Mouse (Mus musculus) intestine, postnatal 0 days (tissue): ENCODE data around the gene Tmtc4. TPM values are rescaled to one million over a fixed set of nuclear protein-coding genes. Genes with fewer than 3 reads are reported as not detected.

Experiments used
- ATAC-seq: fragments of 200-750 bp; cut with Nextera tagmentation; 2 replicates; pipeline ENCODE4 v1.8.0; 2017; ENCODE audit warnings: mild to moderate bottlenecking, moderate TSS enrichment, moderate library complexity
- H3K27ac ChIP-seq: fragments of 300-500 bp; sonication (generic); 2 replicates; pipeline ENCODE4 v1.5.1; 2014; ENCODE audit warnings: mild to moderate bottlenecking, low read depth, low read length, moderate library complexity
- H3K27me3 ChIP-seq: fragments of 300-500 bp; sonication (generic); replicated peaks from 2 replicates; pipeline ENCODE4 v1.6.1; 2014; ENCODE audit warnings: low read length, mixed read lengths; ENCODE audit not compliant: control insufficient read depth, insufficient read depth
- H3K36me3 ChIP-seq: fragments of 300-500 bp; sonication (generic); 2 replicates; pipeline ENCODE4 v1.6.1; 2014; ENCODE audit warnings: mild to moderate bottlenecking, moderate library complexity; ENCODE audit not compliant: control insufficient read depth, insufficient read depth
- H3K4me1 ChIP-seq: fragments of 300-500 bp; sonication (generic); replicated peaks from 2 replicates; pipeline ENCODE4 v1.6.1; 2014; ENCODE audit warnings: antibody characterized with exemption, low read length, mixed read lengths; ENCODE audit not compliant: control insufficient read depth, insufficient read depth
- H3K4me2 ChIP-seq: fragments of 300-500 bp; sonication (generic); replicated peaks from 2 replicates; pipeline ENCODE4 v1.6.1; 2014; ENCODE audit warnings: low read depth, mild to moderate bottlenecking, moderate library complexity
- H3K4me3 ChIP-seq: fragments of 300-500 bp; sonication (generic); 2 replicates; pipeline ENCODE4 v1.5.1; 2014; ENCODE audit warnings: low read depth, low read length
- H3K9ac ChIP-seq: fragments of 300-500 bp; sonication (generic); 2 replicates; pipeline ENCODE4 v1.6.1; 2014; ENCODE audit warnings: mild to moderate bottlenecking, low read depth, low read length
- H3K9me3 ChIP-seq: fragments of 300-500 bp; sonication (generic); 2 replicates; pipeline ENCODE4 v1.6.1; 2016; ENCODE audit warnings: mixed run types; ENCODE audit not compliant: control insufficient read depth
- CTCF ChIP-seq: sonication (generic); IDR thresholded peaks from 2 replicates; pipeline ENCODE4 v1.5.1; 2016; ENCODE audit warnings: low read depth, mild to moderate bottlenecking, control low read depth, antibody characterized with exemption, moderate library complexity
- WGBS: fragments of 180-500 bp; shearing (Covaris S2); extraction: QIAGEN DNeasy Blood & Tissue Kit; methylation state at CpG from one replicate; pipeline ENCODE4 v1.1.7; 2014; 5-methylcytosine and 5-hydroxymethylcytosine counted together
- polyA plus RNA-seq: library from polyadenylated mRNA; unstranded; fragments of >200 nt; fragmentation: Nextera tagmentation; extraction: Ambion mirVana; gene quantifications from 2 replicates; pipeline ENCODE4 v1.2.1, GENCODE M21; 2015

Tmtc4 gene
- polyA plus RNA-seq, 1 experiment from 2014 or later: 7.4 TPM

DNA sequence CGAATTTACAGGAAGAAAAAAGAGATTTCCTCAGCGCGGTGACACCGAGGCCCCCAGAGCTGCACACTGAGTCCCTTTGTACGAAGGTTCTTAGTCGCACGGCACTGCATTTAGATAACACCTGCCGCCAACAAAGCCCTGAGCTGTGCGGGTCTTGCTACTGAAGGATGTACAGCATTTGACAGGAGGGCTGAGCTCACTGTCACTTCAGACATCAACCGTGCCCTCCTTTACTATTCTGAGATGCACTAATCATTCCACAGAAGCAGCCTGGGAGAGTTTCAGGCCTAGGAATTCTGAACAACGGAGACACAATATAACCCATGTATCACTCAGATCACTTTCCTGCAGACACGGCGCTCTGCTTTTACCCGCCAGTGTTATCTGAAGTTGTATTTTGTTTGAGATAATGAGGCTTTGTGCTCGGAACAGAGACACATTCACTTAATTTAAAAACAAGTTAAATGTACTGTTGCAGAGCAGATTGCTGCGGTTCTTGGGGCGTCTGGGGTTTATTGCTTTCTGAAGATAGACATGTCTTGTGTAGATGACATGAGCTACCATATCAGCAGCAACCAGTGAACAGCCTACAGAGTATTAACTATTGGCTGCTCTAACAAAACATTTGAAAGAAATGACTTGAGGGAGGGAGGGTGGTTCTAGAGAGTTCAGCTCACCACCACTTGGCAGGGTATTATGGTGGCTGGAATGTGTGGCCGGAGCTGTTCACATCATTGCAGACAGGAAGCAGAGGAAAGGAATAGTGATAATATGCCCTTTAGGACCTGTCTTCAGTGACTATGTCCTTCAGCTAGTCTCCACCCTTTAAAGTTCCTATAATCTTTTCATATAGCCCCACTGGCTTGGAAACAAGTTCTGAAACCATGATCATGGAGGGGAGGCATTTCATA is 25.5 kb upstream of the Tmtc4 start:
- H3K9ac ChIP-seq: no peak overlapping the region
- 49% methylated on average over 18 of the region's 18 CpGs for WGBS
- no peak overlapping the region for H3K4me3 ChIP-seq
- no peaks in the 10 kb centered on the region for H3K36me3 ChIP-seq
- H3K27ac ChIP-seq: no peak overlapping the region
- no peaks in the 10 kb centered on the region for H3K4me1 ChIP-seq
- no peaks in the 10 kb centered on the region for H3K27me3 ChIP-seq
- no peak for ATAC-seq
- no peak for TF ChIP-seq CTCF
- no peaks in the 10 kb centered on the region for H3K9me3 ChIP-seq
- no peak overlapping the region for H3K4me2 ChIP-seq

- H3K27ac ChIP-seq: no peak overlapping the region
These were observed 24.8 kb upstream of the Tmtc4 start for GRCm38 (mm10) chr14:123008672-123009071.

GRCm38 (mm10) chr14:123003715-123004114 is 19.9 kb upstream of the Tmtc4 start:
- Histone ChIP-seq H3K27ac (no peak overlapping the region), H3K4me1 (no peaks in the 10 kb centered on the region), H3K4me3 (no peak overlapping the region), H3K9ac (no peak overlapping the region), H3K9me3 (no peaks in the 10 kb centered on the region), H3K4me2 (no peak overlapping the region), H3K27me3 (no peaks in the 10 kb centered on the region), H3K36me3 (no peaks in the 10 kb centered on the region)
- ATAC-seq: no peak
- WGBS: 79% methylated on average over 1 of the region's 1 CpGs
- TF ChIP-seq CTCF: no peak

More at GRCm38 (mm10) chr14:123008672-123009071, 24.8 kb upstream of the Tmtc4 start:
- no peaks in the 10 kb centered on the region for H3K27me3 ChIP-seq
- H3K36me3 ChIP-seq: no peaks in the 10 kb centered on the region
- 76% methylated on average over 2 of the region's 2 CpGs for WGBS
- no peak overlapping the region for H3K4me3 ChIP-seq
- no peaks in the 10 kb centered on the region for H3K4me1 ChIP-seq
- no peak overlapping the region for H3K4me2 ChIP-seq
- no peaks in the 10 kb centered on the region for H3K9me3 ChIP-seq
- no peak for TF ChIP-seq CTCF
- no peak for ATAC-seq
- no peak overlapping the region for H3K9ac ChIP-seq

GRCm38 (mm10) chr14:123001391-123001790 is 17.6 kb upstream of the Tmtc4 start:
- WGBS: 30% methylated on average over 3 of the region's 3 CpGs
- no peaks in the 10 kb centered on the region for H3K36me3 ChIP-seq
- no peak overlapping the region for H3K4me3 ChIP-seq
- H3K27me3 ChIP-seq: no peaks in the 10 kb centered on the region
- TF ChIP-seq CTCF: no peak
- ATAC-seq: no peak
- H3K9ac ChIP-seq: no peak overlapping the region
- no peak overlapping the region for H3K27ac ChIP-seq
- no peaks in the 10 kb centered on the region for H3K4me1 ChIP-seq
- H3K9me3 ChIP-seq: no peaks in the 10 kb centered on the region
- no peak overlapping the region for H3K4me2 ChIP-seq

DNA sequence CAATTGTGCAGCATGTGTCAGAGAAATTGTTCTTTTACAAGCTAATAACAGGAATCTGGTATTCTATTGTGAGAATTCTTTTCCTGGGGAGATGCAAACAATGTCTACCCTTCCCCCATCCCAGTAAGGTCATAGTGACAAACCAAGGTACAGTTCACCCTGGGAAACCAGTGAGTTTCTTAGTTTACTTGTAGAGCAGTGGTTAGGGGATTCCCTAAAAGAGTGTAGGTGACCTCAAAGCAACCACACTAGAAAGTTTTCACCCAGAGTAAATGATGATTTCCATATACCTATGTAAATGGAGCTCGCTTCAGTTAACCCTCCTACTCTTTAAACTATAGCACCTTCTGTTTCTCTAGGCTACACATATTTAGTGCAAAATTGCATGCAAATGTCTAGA is 13.6 kb upstream of the Tmtc4 start:
- no peak overlapping the region for H3K9ac ChIP-seq
- no peaks in the 10 kb centered on the region for H3K4me1 ChIP-seq
- no peak overlapping the region for H3K27ac ChIP-seq
- no peak for ATAC-seq
- no peaks in the 10 kb centered on the region for H3K9me3 ChIP-seq
- TF ChIP-seq CTCF: no peak
- H3K4me2 ChIP-seq: no peak overlapping the region
- 69% methylated on average over 1 of the region's 1 CpGs for WGBS
- H3K27me3 ChIP-seq: no peaks in the 10 kb centered on the region
- H3K4me3 ChIP-seq: no peak overlapping the region
- no peaks in the 10 kb centered on the region for H3K36me3 ChIP-seq

GRCm38 (mm10) chr14:122993935-122994334 is 10.1 kb upstream of the Tmtc4 start:
- Histone ChIP-seq H3K36me3 (no peaks in the 10 kb centered on the region), H3K27ac (no peak overlapping the region), H3K9me3 (no peaks in the 10 kb centered on the region), H3K4me3 (no peak overlapping the region), H3K27me3 (no peaks in the 10 kb centered on the region), H3K9ac (no peak overlapping the region), H3K4me1 (no peaks in the 10 kb centered on the region), H3K4me2 (no peak overlapping the region)
- peak; percentile 20 for TF ChIP-seq CTCF
- WGBS: 86% methylated on average over 2 of the region's 2 CpGs
- ATAC-seq: peak; percentile 73
